Mouse (Mus musculus): ENCODE data around the gene Tgfbr3. TPM values are rescaled to one million over a fixed set of nuclear protein-coding genes. Genes with fewer than 3 reads are reported as not detected.

The Tgfbr3 gene
- polyA plus RNA-seq, 1 experiment from 2014 or later = 10.3 TPM

GRCm38 (mm10) chr5:107176196-107176595 is 113.2 kb downstream of the Tgfbr3 start:
- Histone ChIP-seq H3K4me3 (no peak overlapping the region), H3K9me3 (no peaks in the 10 kb centered on the region), H3K4me2 (replicated peaks) (no peak overlapping the region), H3K27ac (replicated peaks) (no peak overlapping the region), H3K9ac (replicated peaks) (no peak overlapping the region), H3K36me3 (no peaks in the 10 kb centered on the region), H3K4me1 (peaks cover 13% of the 10 kb centered on the region), H3K27me3 (peaks cover 4% of the 10 kb centered on the region; the same call in 1 of the 2 replicates)
- ATAC-seq (ENCODE audit: low FRiP score, low read depth) = no peak
- 85% methylated on average over 4 of the region's 4 CpGs for WGBS

- H3K9me3 ChIP-seq = no peaks in the 10 kb centered on the region
- no peak overlapping the region for H3K9ac ChIP-seq (replicated peaks)
- no peak overlapping the region for H3K4me2 ChIP-seq (replicated peaks)
- ATAC-seq (ENCODE audit: low FRiP score, low read depth) = no peak
- no peak overlapping the region for H3K27ac ChIP-seq (replicated peaks)
- peaks cover 13% of the 10 kb centered on the region for H3K4me1 ChIP-seq
- no peaks in the 10 kb centered on the region for H3K36me3 ChIP-seq
- peaks cover 4% of the 10 kb centered on the region; the same call in 1 of the 2 replicates for H3K27me3 ChIP-seq
- H3K4me3 ChIP-seq = no peak overlapping the region
Observed at GRCm38 (mm10) chr5:107174188-107174587, 115.2 kb downstream of the Tgfbr3 start.

GRCm38 (mm10) chr5:107173483-107173882 is 115.9 kb downstream of the Tgfbr3 start:
- 79% methylated on average over 2 of the region's 2 CpGs for WGBS
- no peak overlapping the region for H3K27ac ChIP-seq (replicated peaks)
- no peak overlapping the region for H3K4me2 ChIP-seq (replicated peaks)
- H3K4me3 ChIP-seq = no peak overlapping the region
- no peak for ATAC-seq (ENCODE audit: low FRiP score, low read depth)
- no peaks in the 10 kb centered on the region for H3K9me3 ChIP-seq
- peaks cover 13% of the 10 kb centered on the region for H3K4me1 ChIP-seq
- H3K9ac ChIP-seq (replicated peaks) = no peak overlapping the region
- H3K36me3 ChIP-seq = no peaks in the 10 kb centered on the region
- H3K27me3 ChIP-seq = peaks cover 4% of the 10 kb centered on the region; the same call in 1 of the 2 replicates

- Histone ChIP-seq H3K4me1 (peaks cover 16% of the 10 kb centered on the region), H3K4me3 (no peak overlapping the region), H3K27ac (replicated peaks) (no peak overlapping the region), H3K4me2 (replicated peaks) (no peak overlapping the region), H3K36me3 (no peaks in the 10 kb centered on the region), H3K9me3 (no peaks in the 10 kb centered on the region), H3K9ac (replicated peaks) (no peak overlapping the region), H3K27me3 (peaks cover 9% of the 10 kb centered on the region; the same call in 1 of the 2 replicates)
- ATAC-seq (ENCODE audit: low FRiP score, low read depth) = no peak
- 66% methylated on average over 7 of the region's 7 CpGs for WGBS
Observed at GRCm38 (mm10) chr5:107171861-107172260, 117.6 kb downstream of the Tgfbr3 start.

GRCm38 (mm10) chr5:107169796-107170195 is 119.6 kb downstream of the Tgfbr3 start:
- no peak overlapping the region for H3K4me2 ChIP-seq (replicated peaks)
- 84% methylated on average over 5 of the region's 5 CpGs for WGBS
- ATAC-seq (ENCODE audit: low FRiP score, low read depth) = no peak
- H3K9me3 ChIP-seq = no peaks in the 10 kb centered on the region
- H3K27me3 ChIP-seq = peaks cover 14% of the 10 kb centered on the region; the same call in 1 of the 2 replicates
- no peak overlapping the region for H3K4me3 ChIP-seq
- H3K36me3 ChIP-seq = no peaks in the 10 kb centered on the region
- no peak overlapping the region for H3K9ac ChIP-seq (replicated peaks)
- H3K27ac ChIP-seq (replicated peaks) = no peak overlapping the region
- H3K4me1 ChIP-seq = peaks cover 18% of the 10 kb centered on the region

- 44% methylated on average over 8 of the region's 8 CpGs for WGBS
- H3K9me3 ChIP-seq = no peaks in the 10 kb centered on the region
- H3K4me2 ChIP-seq (replicated peaks) = no peak overlapping the region
- H3K27ac ChIP-seq (replicated peaks) = no peak overlapping the region; the same call in 1 of the 2 replicates
- H3K4me1 ChIP-seq = peaks cover 18% of the 10 kb centered on the region
- no peaks in the 10 kb centered on the region for H3K36me3 ChIP-seq
- no peak overlapping the region for H3K9ac ChIP-seq (replicated peaks)
- no peak overlapping the region for H3K4me3 ChIP-seq
- ATAC-seq (ENCODE audit: low FRiP score, low read depth) = no peak
- peaks cover 14% of the 10 kb centered on the region; the same call in 1 of the 2 replicates for H3K27me3 ChIP-seq
Observed at GRCm38 (mm10) chr5:107167872-107168300, 121.5 kb downstream of the Tgfbr3 start.

- Histone ChIP-seq H3K27ac (replicated peaks) (no peak overlapping the region), H3K4me2 (replicated peaks) (no peak overlapping the region), H3K9me3 (no peaks in the 10 kb centered on the region), H3K4me3 (no peak overlapping the region), H3K4me1 (peaks cover 18% of the 10 kb centered on the region), H3K9ac (replicated peaks) (no peak overlapping the region), H3K36me3 (no peaks in the 10 kb centered on the region), H3K27me3 (peaks cover 14% of the 10 kb centered on the region; the same call in 1 of the 2 replicates)
- ATAC-seq (ENCODE audit: low FRiP score, low read depth) = no peak
- 63% methylated on average over 12 of the region's 12 CpGs for WGBS
Observed at GRCm38 (mm10) chr5:107167373-107167772, 122.1 kb downstream of the Tgfbr3 start.

- peaks cover 13% of the 10 kb centered on the region; the same call in 1 of the 2 replicates for H3K27me3 ChIP-seq
- WGBS = 55% methylated on average over 11 of the region's 11 CpGs
Observed at GRCm38 (mm10) chr5:107166659-107167370, 122.6 kb downstream of the Tgfbr3 start.

GRCm38 (mm10) chr5:107165734-107166133 is 123.7 kb downstream of the Tgfbr3 start:
- ATAC-seq (ENCODE audit: low FRiP score, low read depth) = no peak
- Histone ChIP-seq H3K27ac (replicated peaks) (no peak overlapping the region), H3K4me2 (replicated peaks) (no peak overlapping the region), H3K4me3 (no peak overlapping the region), H3K36me3 (no peaks in the 10 kb centered on the region), H3K27me3 (0 out of 2 replicates have a peak, but pooled peaks cover 10% of the 10 kb centered on the region), H3K9ac (replicated peaks) (no peak overlapping the region), H3K4me1 (peaks cover 18% of the 10 kb centered on the region), H3K9me3 (no peaks in the 10 kb centered on the region)
- WGBS = 68% methylated on average over 7 of the region's 7 CpGs

More at GRCm38 (mm10) chr5:107166659-107167370, 122.6 kb downstream of the Tgfbr3 start:
- Histone ChIP-seq H3K27ac (replicated peaks) (no peak overlapping the region), H3K36me3 (no peaks in the 10 kb centered on the region), H3K4me1 (peaks cover 18% of the 10 kb centered on the region), H3K9ac (replicated peaks) (no peak overlapping the region), H3K9me3 (no peaks in the 10 kb centered on the region), H3K4me3 (no peak overlapping the region), H3K4me2 (replicated peaks) (no peak overlapping the region)
- no peak for ATAC-seq (ENCODE audit: low FRiP score, low read depth)

GRCm38 (mm10) chr5:107165271-107165670 is 124.2 kb downstream of the Tgfbr3 start:
- 92% methylated on average over 5 of the region's 5 CpGs for WGBS
- H3K9me3 ChIP-seq = no peaks in the 10 kb centered on the region
- no peak for ATAC-seq (ENCODE audit: low FRiP score, low read depth)

GRCm38 (mm10) chr5:107164856-107165255 is 124.6 kb downstream of the Tgfbr3 start:
- H3K9me3 ChIP-seq = no peaks in the 10 kb centered on the region

More at GRCm38 (mm10) chr5:107165271-107165670, 124.2 kb downstream of the Tgfbr3 start:
- Histone ChIP-seq H3K9ac (replicated peaks) (no peak overlapping the region), H3K4me1 (peaks cover 18% of the 10 kb centered on the region), H3K36me3 (no peaks in the 10 kb centered on the region), H3K4me2 (replicated peaks) (no peak overlapping the region), H3K4me3 (no peak overlapping the region), H3K27me3 (0 out of 2 replicates have a peak, but pooled peaks cover 10% of the 10 kb centered on the region), H3K27ac (replicated peaks) (no peak overlapping the region)

GRCm38 (mm10) chr5:107164146-107164545 is 125.3 kb downstream of the Tgfbr3 start:
- H3K36me3 ChIP-seq = no peaks in the 10 kb centered on the region
- peaks cover 20% of the 10 kb centered on the region for H3K4me1 ChIP-seq
- 92% methylated on average over 4 of the region's 4 CpGs for WGBS
- no peak overlapping the region for H3K27ac ChIP-seq (replicated peaks)
- H3K9me3 ChIP-seq = no peaks in the 10 kb centered on the region
- ATAC-seq (ENCODE audit: low FRiP score, low read depth) = no peak
- no peak overlapping the region for H3K4me3 ChIP-seq
- H3K4me2 ChIP-seq (replicated peaks) = no peak overlapping the region
- 0 out of 2 replicates have a peak, but pooled peaks cover 10% of the 10 kb centered on the region for H3K27me3 ChIP-seq
- no peak overlapping the region for H3K9ac ChIP-seq (replicated peaks)

More at GRCm38 (mm10) chr5:107164856-107165255, 124.6 kb downstream of the Tgfbr3 start:
- no peak overlapping the region for H3K4me2 ChIP-seq (replicated peaks)
- 90% methylated on average over 4 of the region's 4 CpGs for WGBS
- ATAC-seq (ENCODE audit: low FRiP score, low read depth) = no peak
- no peak overlapping the region for H3K9ac ChIP-seq (replicated peaks)
- no peaks in the 10 kb centered on the region for H3K36me3 ChIP-seq
- 0 out of 2 replicates have a peak, but pooled peaks cover 10% of the 10 kb centered on the region for H3K27me3 ChIP-seq
- H3K4me3 ChIP-seq = no peak overlapping the region
- H3K4me1 ChIP-seq = peaks cover 18% of the 10 kb centered on the region
- no peak overlapping the region for H3K27ac ChIP-seq (replicated peaks)
